Mouse (Mus musculus) MEL (cell line): ENCODE data around the gene Golga3. TPM values are rescaled to one million over a fixed set of nuclear protein-coding genes. Genes with fewer than 3 reads are reported as not detected.
A peak's percentile ranks its signal among the peaks of the same experiment; 100 is the strongest.

Experiments used
- DNase-seq: peaks from one replicate; pipeline ENCODE4 v3.0.0; 2011; ENCODE audit warnings: low read depth, low spot score
- H3K27ac ChIP-seq: 2 replicates; pipeline ENCODE4 v1.5.1; 2012; ENCODE audit warnings: low read depth, mild to moderate bottlenecking, control low read depth, low read length, moderate library complexity; ENCODE audit not compliant: control insufficient read depth
- H3K27me3 ChIP-seq, 2 experiments: fragments of 150-350 bp in 1 of 2; sonication (generic) in 1 of 2; 2 replicates each; pipeline ENCODE4 v1.6.1; 2012; ENCODE audit warnings: low read length in 2 of 2, mild to moderate bottlenecking in 2 of 2, improper control_type of control experiment in 1 of 2, moderate library complexity in 1 of 2; ENCODE audit not compliant: insufficient read depth in 2 of 2, control insufficient read depth in 1 of 2
- H3K36me3 ChIP-seq, 2 experiments: 2 replicates each; pipeline ENCODE4 v1.6.1; 2012 to 2014; ENCODE audit warnings: low read length in 2 of 2, improper control_type of control experiment in 1 of 2, inconsistent platforms in 1 of 2, mild to moderate bottlenecking in 1 of 2; ENCODE audit not compliant: insufficient read depth in 2 of 2, control insufficient read depth in 1 of 2
- H3K4me1 ChIP-seq, 2 experiments: fragments of 150-350 bp in 1 of 2; sonication (generic) in 1 of 2; 2 replicates each; pipeline ENCODE4 v1.6.1; 2012; ENCODE audit warnings: low read length in 2 of 2, improper control_type of control experiment in 1 of 2, mild to moderate bottlenecking in 1 of 2; ENCODE audit not compliant: insufficient read depth in 2 of 2, control insufficient read depth in 1 of 2
- H3K4me3 ChIP-seq, 2 experiments: fragments of 150-350 bp in 1 of 2; sonication (generic) in 1 of 2; 2 replicates each; pipeline ENCODE4 v1.5.1; 2012; ENCODE audit warnings: low read depth in 2 of 2, low read length in 2 of 2, mild to moderate bottlenecking in 2 of 2, moderate library complexity in 2 of 2, control low read depth in 1 of 2, improper control_type of control experiment in 1 of 2; ENCODE audit not compliant: control insufficient read depth in 1 of 2, insufficient read depth in 1 of 2
- H3K79me2 ChIP-seq: 2 replicates; pipeline ENCODE4 v1.6.1; 2012; ENCODE audit warnings: mild to moderate bottlenecking, low read length, moderate library complexity; ENCODE audit not compliant: control insufficient read depth, poor library complexity, insufficient read depth
- H3K9ac ChIP-seq: 2 replicates; pipeline ENCODE4 v1.6.1; 2012; ENCODE audit warnings: low read depth, mild to moderate bottlenecking, control low read depth, low read length, moderate library complexity; ENCODE audit not compliant: control insufficient read depth, poor library complexity, severe bottlenecking
- H3K9me3 ChIP-seq: fragments of 150-350 bp; sonication (generic); replicated peaks from 2 replicates; pipeline ENCODE4 v1.6.1; 2012; ENCODE audit warnings: mild to moderate bottlenecking, low read length, improper control_type of control experiment, moderate library complexity; ENCODE audit not compliant: insufficient read depth
- CHD1 ChIP-seq: IDR thresholded peaks from 2 replicates; pipeline ENCODE4 v1.6.1; 2012; ENCODE audit warnings: low read depth, mild to moderate bottlenecking, inconsistent platforms, low read length, improper control_type of control experiment
- CHD2 ChIP-seq: IDR thresholded peaks from 2 replicates; pipeline ENCODE4 v1.6.1; 2011; ENCODE audit warnings: low read length, improper control_type of control experiment
- CTCF ChIP-seq, 3 experiments: IDR thresholded peaks in 2 of 3; conservative IDR thresholded peaks in 1 of 3; 2 replicates each; pipeline ENCODE4 v1.5.1; 2011 to 2012; ENCODE audit warnings: low read length in 3 of 3, low read depth in 2 of 3, mild to moderate bottlenecking in 2 of 3, improper control_type of control experiment in 1 of 3, inconsistent platforms in 1 of 3, mixed read lengths in 1 of 3, moderate library complexity in 1 of 3; ENCODE audit not compliant: control insufficient read depth in 1 of 3, insufficient read depth in 1 of 3, poor library complexity in 1 of 3, severe bottlenecking in 1 of 3
- E2F4 ChIP-seq: IDR thresholded peaks from 2 replicates; pipeline ENCODE4 v1.6.1; 2011; ENCODE audit warnings: low read depth, low read length, improper control_type of control experiment, borderline replicate concordance
- KAT2A ChIP-seq: conservative IDR thresholded peaks from 2 replicates; pipeline ENCODE4 v1.6.1; 2012; ENCODE audit warnings: low read depth, low read length, improper control_type of control experiment, inconsistent platforms
- MAX ChIP-seq: IDR thresholded peaks from 2 replicates; pipeline ENCODE4 v1.6.1; 2011; ENCODE audit warnings: low read length, improper control_type of control experiment
- MYB ChIP-seq: IDR thresholded peaks from 2 replicates; pipeline ENCODE4 v1.6.1; 2011; ENCODE audit warnings: mild to moderate bottlenecking, low read depth, low read length, improper control_type of control experiment
- MYC ChIP-seq: IDR thresholded peaks from 2 replicates; pipeline ENCODE4 v1.6.1; 2011; ENCODE audit warnings: low read depth, mild to moderate bottlenecking, low read length, improper control_type of control experiment, moderate library complexity
- NELFE ChIP-seq: IDR thresholded peaks from 2 replicates; pipeline ENCODE4 v1.6.1; 2011; ENCODE audit warnings: low read depth, low read length, improper control_type of control experiment
- NRF1 ChIP-seq: IDR thresholded peaks from 2 replicates; pipeline ENCODE4 v1.6.1; 2014; ENCODE audit warnings: low read depth, mild to moderate bottlenecking, inconsistent platforms, low read length, improper control_type of control experiment, moderate library complexity; ENCODE audit not compliant: poor library complexity, insufficient read depth, severe bottlenecking
- POLR2AphosphoS2 ChIP-seq: IDR thresholded peaks from 2 replicates; pipeline ENCODE4 v1.6.1; 2011; ENCODE audit warnings: low read length, improper control_type of control experiment
- POLR2AphosphoS5 ChIP-seq: IDR thresholded peaks from 2 replicates; pipeline ENCODE4 v1.6.1; 2012; ENCODE audit warnings: low read depth, borderline replicate concordance, mild to moderate bottlenecking, inconsistent platforms, low read length, moderate library complexity, mixed read lengths
- RAD21 ChIP-seq: IDR thresholded peaks from 2 replicates; pipeline ENCODE4 v1.6.1; 2011; ENCODE audit warnings: mild to moderate bottlenecking, low read depth, low read length, improper control_type of control experiment
- RCOR1 ChIP-seq: IDR thresholded peaks from 2 replicates; pipeline ENCODE4 v1.6.1; 2012; ENCODE audit warnings: low read depth, mild to moderate bottlenecking, inconsistent platforms, low read length, improper control_type of control experiment
- SMC3 ChIP-seq: IDR thresholded peaks from 2 replicates; pipeline ENCODE4 v1.6.1; 2011; ENCODE audit warnings: low read depth, low read length, improper control_type of control experiment
- TAL1 ChIP-seq: IDR thresholded peaks from 2 replicates; pipeline ENCODE4 v1.6.1; 2012; ENCODE audit warnings: mild to moderate bottlenecking, inconsistent platforms, low read length, moderate library complexity, mixed read lengths
- USF2 ChIP-seq, 2 experiments: IDR thresholded peaks; 2 replicates each; pipeline ENCODE4 v1.6.1; 2011 to 2012; ENCODE audit warnings: improper control_type of control experiment in 2 of 2, low read length in 2 of 2, borderline replicate concordance in 1 of 2, inconsistent platforms in 1 of 2, low read depth in 1 of 2, mild to moderate bottlenecking in 1 of 2; ENCODE audit not compliant: insufficient read depth in 1 of 2
- ZNF384 ChIP-seq: IDR thresholded peaks from 2 replicates; pipeline ENCODE4 v1.6.1; 2012; ENCODE audit warnings: low read depth, mild to moderate bottlenecking, inconsistent platforms, low read length, improper control_type of control experiment
- polyA plus RNA-seq, 2 experiments: library from polyadenylated mRNA; stranded (reverse) in 1 of 2; unstranded in 1 of 2; fragments of >175 nt in 1 of 2; fragments of >200 nt in 1 of 2; gene quantifications; 2 replicates each; pipeline versions ENCODE4 v1.2.1 to v1.2.4; 2012; ENCODE audit warnings: low replicate concordance in 2 of 2, low read depth in 1 of 2; ENCODE audit not compliant: insufficient read length in 2 of 2, insufficient read depth in 1 of 2, missing spikeins in 1 of 2
- total RNA-seq: library from RNA; depleted of rRNA; stranded (reverse); fragments of 300-350 nt; gene quantifications from 2 replicates; pipeline ENCODE4 v1.2.3, GENCODE M21; 2012

Golga3 gene
- total and polyA plus RNA-seq, 3 experiments, result 17.4 to 80.3 (median 21.7) TPM

- no peaks in the 10 kb centered on the region for H3K9me3 ChIP-seq
- no peak overlapping the region for H3K27ac ChIP-seq
- H3K4me3 ChIP-seq, result no peak overlapping the region
- no peaks in the 10 kb centered on the region for H3K27me3 ChIP-seq
- H3K79me2 ChIP-seq, result no peaks in the 10 kb centered on the region
- peak; percentile 50 for DNase-seq
- H3K4me1 ChIP-seq, result no peaks in the 10 kb centered on the region
- no peak overlapping the region for H3K9ac ChIP-seq
- TF ChIP-seq SMC3 (peak; percentile 61), KAT2A (no peak), MAX (no peak), NRF1 (no peak), NELFE (no peak), E2F4 (no peak), RAD21 (peak; percentile 19), ZNF384 (no peak), CTCF (IDR thresholded peaks at IDR 0.05 in 2 of 3, conservative IDR thresholded peaks at IDR 0.05 in 1 of 3; ENCODE audit: control insufficient read depth in 1 of 3, insufficient read depth in 1 of 3, low read depth in 2 of 3, low read length in 3 of 3, poor library complexity in 1 of 3, severe bottlenecking in 1 of 3) (peak; percentile 57 to 64 (median 58))
- peaks cover 0 to 7% of the 10 kb centered on the region in 2 experiments; a peak in 2 of 4 replicates for H3K36me3 ChIP-seq
Measured at GRCm38 (mm10) chr5:110204777-110205176, 28.3 kb downstream of the Golga3 start.

- Histone ChIP-seq H3K4me1 (no peaks in the 10 kb centered on the region), H3K4me3 (no peak overlapping the region), H3K36me3 (peaks cover 0 to 7% of the 10 kb centered on the region in 2 experiments; a peak in 2 of 4 replicates), H3K27ac (no peak overlapping the region), H3K9ac (no peak overlapping the region), H3K79me2 (no peaks in the 10 kb centered on the region), H3K9me3 (no peaks in the 10 kb centered on the region), H3K27me3 (no peaks in the 10 kb centered on the region)
- peak; percentile 27 for DNase-seq
- TF ChIP-seq POLR2AphosphoS5 (no peak), MYC (no peak), CHD1 (no peak), RAD21 (no peak), CHD2 (no peak), ZNF384 (no peak), TAL1 (no peak), RCOR1 (no peak), MYB (no peak)
Measured at GRCm38 (mm10) chr5:110211312-110211711, 34.8 kb downstream of the Golga3 start.

- Histone ChIP-seq H3K4me3 (no peak overlapping the region), H3K4me1 (no peaks in the 10 kb centered on the region), H3K27ac (no peak overlapping the region), H3K27me3 (no peaks in the 10 kb centered on the region), H3K36me3 (peaks cover 0 to 12% of the 10 kb centered on the region in 2 experiments; a peak in 2 of 4 replicates), H3K9ac (no peak overlapping the region), H3K79me2 (no peaks in the 10 kb centered on the region), H3K9me3 (no peaks in the 10 kb centered on the region)
- TF ChIP-seq USF2 (IDR thresholded peaks at IDR 0.05; ENCODE audit: borderline replicate concordance in 1 of 2, insufficient read depth in 1 of 2, low read depth in 1 of 2, low read length in 2 of 2), result no peak
- TF ChIP-seq POLR2AphosphoS2, result no peak
- TF ChIP-seq RAD21, result no peak
- no peak for DNase-seq
Measured at GRCm38 (mm10) chr5:110216780-110217179, 40.3 kb downstream of the Golga3 start.
